Mouse (Mus musculus): Measurements from ENCODE around the gene Pcbp3. TPM values are rescaled to one million over a fixed set of nuclear protein-coding genes. Genes with fewer than 3 reads are reported as not detected.

The Pcbp3 gene
- polyA plus RNA-seq, 1 experiment from 2014 or later: 29.0 TPM

- Histone ChIP-seq H3K4me2 (ENCODE audit: low read length) (peak overlapping the region; percentile 30), H3K36me3 (ENCODE audit: control insufficient read depth, insufficient read depth, low read length) (no peaks in the 10 kb centered on the region), H3K27me3 (replicated peaks; ENCODE audit: control insufficient read depth, insufficient read depth, low read length) (no peaks in the 10 kb centered on the region), H3K27ac (ENCODE audit: low read depth) (peak overlapping the region; percentile 90), H3K9ac (ENCODE audit: low read length) (peak overlapping the region; percentile 20), H3K9me3 (ENCODE audit: control insufficient read depth, low read length) (no peaks in the 10 kb centered on the region), H3K4me1 (replicated peaks; ENCODE audit: control insufficient read depth, insufficient read depth, low read length) (peaks cover 44% of the 10 kb centered on the region), H3K4me3 (ENCODE audit: low read depth, low read length) (no peak overlapping the region; the same call in 1 of the 2 replicates)
- DNase-seq (ENCODE audit: low spot score) (peak; percentile 91), ATAC-seq (replicated peaks; ENCODE audit: low FRiP score, low TSS enrichment, low read depth) (peak; percentile 83)
- WGBS: 7% methylated on average over 17 of the region's 17 CpGs
Measured at GRCm38 (mm10) chr10:76732881-76733676, 228.6 kb downstream of the Pcbp3 start.

GRCm38 (mm10) chr10:76732391-76732790, 229.3 kb downstream of the Pcbp3 start:
- WGBS: 58% methylated on average over 6 of the region's 6 CpGs
- DNase-seq (ENCODE audit: low spot score) (no peak), ATAC-seq (replicated peaks; ENCODE audit: low FRiP score, low TSS enrichment, low read depth) (no peak)
- Histone ChIP-seq H3K9ac (ENCODE audit: low read length) (no peak overlapping the region), H3K27me3 (replicated peaks; ENCODE audit: control insufficient read depth, insufficient read depth, low read length) (no peaks in the 10 kb centered on the region), H3K4me3 (ENCODE audit: low read depth, low read length) (no peak overlapping the region), H3K36me3 (ENCODE audit: control insufficient read depth, insufficient read depth, low read length) (no peaks in the 10 kb centered on the region), H3K4me1 (replicated peaks; ENCODE audit: control insufficient read depth, insufficient read depth, low read length) (peaks cover 47% of the 10 kb centered on the region), H3K4me2 (ENCODE audit: low read length) (peak overlapping the region; percentile 30; the same call in 1 of the 2 replicates), H3K9me3 (ENCODE audit: control insufficient read depth, low read length) (no peaks in the 10 kb centered on the region), H3K27ac (ENCODE audit: low read depth) (peak overlapping the region; percentile 90)

DNA sequence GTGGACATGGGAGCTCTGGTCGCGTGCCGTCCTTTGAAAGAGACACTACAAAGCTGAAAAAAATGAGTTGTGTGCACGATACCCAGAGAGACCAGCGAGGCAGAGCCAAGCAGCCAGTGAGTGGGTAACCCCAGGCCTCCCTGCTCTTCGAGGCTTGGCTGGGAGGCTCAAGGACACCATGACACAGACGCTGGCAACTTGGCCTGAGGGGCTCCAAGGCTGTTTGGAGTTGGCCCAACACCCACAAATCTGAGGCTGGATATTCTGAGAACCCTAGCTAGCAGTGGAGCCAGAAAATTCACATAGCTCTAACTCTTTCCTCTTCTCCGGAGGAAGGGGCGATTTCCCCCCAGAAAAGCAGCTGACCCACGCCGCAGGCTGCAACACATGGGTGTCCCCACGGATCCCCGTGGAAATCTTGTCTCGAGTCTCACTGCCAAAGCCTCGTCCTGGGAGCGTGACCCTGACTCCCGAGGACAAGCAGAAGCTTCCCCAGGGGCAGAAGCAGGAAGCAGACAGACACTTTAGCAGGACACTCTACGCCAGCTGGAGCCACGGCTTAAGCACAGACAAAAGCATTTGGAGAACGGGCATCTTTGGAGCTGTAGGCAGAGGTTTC, 230.0 kb downstream of the Pcbp3 start:
- WGBS: 59% methylated on average over 20 of the region's 20 CpGs

DNA sequence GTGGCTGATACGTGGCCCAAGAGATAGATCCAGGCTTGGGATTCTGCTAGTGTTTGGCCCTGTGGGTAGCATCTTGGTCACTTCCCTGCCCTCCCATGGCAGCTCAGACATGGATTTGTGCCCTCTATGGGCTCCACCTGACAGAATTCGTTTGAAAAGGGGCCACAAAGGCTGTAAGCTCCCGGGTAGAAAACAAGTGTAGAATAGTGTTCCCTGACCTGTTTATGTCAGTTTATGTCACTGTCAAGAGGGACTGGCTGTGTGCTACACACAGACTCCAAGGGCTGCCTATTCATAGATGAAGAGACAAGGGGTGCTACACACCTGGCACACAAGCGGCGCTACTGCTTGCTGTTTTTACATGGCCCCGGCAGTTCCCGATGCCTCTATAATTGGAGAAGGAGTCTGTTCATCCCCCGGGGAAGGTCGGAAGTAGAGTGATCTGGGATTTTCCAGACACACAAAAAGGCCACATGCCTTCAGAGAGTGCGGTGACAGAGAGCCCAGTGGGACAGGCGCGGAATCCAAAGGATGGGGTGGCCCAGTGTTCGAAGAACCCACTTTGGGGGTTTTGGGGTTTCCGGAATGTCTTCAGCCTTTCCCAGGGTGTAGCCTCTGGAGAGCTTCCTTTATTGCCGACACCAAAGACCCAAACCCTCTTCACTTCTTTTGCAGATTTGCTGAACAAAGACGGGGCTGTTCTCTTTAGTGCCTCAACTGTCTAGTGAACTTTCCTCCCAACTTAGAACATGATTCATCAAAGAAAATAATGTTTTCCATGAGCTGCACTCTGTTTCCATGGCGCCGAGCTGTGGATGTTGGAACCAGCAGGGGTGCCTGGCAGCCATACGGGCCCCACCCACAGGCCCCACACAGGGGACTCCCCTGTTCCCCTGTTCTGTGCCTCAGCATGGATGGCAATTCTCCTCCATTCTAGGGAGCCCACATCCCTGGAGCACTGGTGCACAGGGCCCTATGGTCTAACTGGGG, 231.8 kb downstream of the Pcbp3 start:
- Histone ChIP-seq H3K27ac (ENCODE audit: low read depth) (0 out of 2 replicates have a peak overlapping the region, but pooled peaks have one; percentile 27), H3K36me3 (ENCODE audit: control insufficient read depth, insufficient read depth, low read length) (no peaks in the 10 kb centered on the region), H3K4me1 (replicated peaks; ENCODE audit: control insufficient read depth, insufficient read depth, low read length) (peaks cover 55% of the 10 kb centered on the region), H3K27me3 (replicated peaks; ENCODE audit: control insufficient read depth, insufficient read depth, low read length) (no peaks in the 10 kb centered on the region), H3K9ac (ENCODE audit: low read length) (no peak overlapping the region), H3K4me2 (ENCODE audit: low read length) (no peak overlapping the region), H3K4me3 (ENCODE audit: low read depth, low read length) (no peak overlapping the region), H3K9me3 (ENCODE audit: control insufficient read depth, low read length) (no peaks in the 10 kb centered on the region)
- 79% methylated on average over 19 of the region's 19 CpGs for WGBS
- ATAC-seq (replicated peaks; ENCODE audit: low FRiP score, low TSS enrichment, low read depth): no peak
- peak; percentile 51 for DNase-seq (ENCODE audit: low spot score)

More for the DNA sequence above, 230.0 kb downstream of the Pcbp3 start:
- ATAC-seq (replicated peaks; ENCODE audit: low FRiP score, low TSS enrichment, low read depth) (no peak), DNase-seq (ENCODE audit: low spot score) (peak; percentile 50)
- Histone ChIP-seq H3K4me3 (ENCODE audit: low read depth, low read length) (no peak overlapping the region), H3K4me1 (replicated peaks; ENCODE audit: control insufficient read depth, insufficient read depth, low read length) (peaks cover 47% of the 10 kb centered on the region), H3K27me3 (replicated peaks; ENCODE audit: control insufficient read depth, insufficient read depth, low read length) (no peaks in the 10 kb centered on the region), H3K4me2 (ENCODE audit: low read length) (no peak overlapping the region), H3K36me3 (ENCODE audit: control insufficient read depth, insufficient read depth, low read length) (no peaks in the 10 kb centered on the region), H3K27ac (ENCODE audit: low read depth) (peak overlapping the region; percentile 90), H3K9me3 (ENCODE audit: control insufficient read depth, low read length) (no peaks in the 10 kb centered on the region), H3K9ac (ENCODE audit: low read length) (no peak overlapping the region)

DNA sequence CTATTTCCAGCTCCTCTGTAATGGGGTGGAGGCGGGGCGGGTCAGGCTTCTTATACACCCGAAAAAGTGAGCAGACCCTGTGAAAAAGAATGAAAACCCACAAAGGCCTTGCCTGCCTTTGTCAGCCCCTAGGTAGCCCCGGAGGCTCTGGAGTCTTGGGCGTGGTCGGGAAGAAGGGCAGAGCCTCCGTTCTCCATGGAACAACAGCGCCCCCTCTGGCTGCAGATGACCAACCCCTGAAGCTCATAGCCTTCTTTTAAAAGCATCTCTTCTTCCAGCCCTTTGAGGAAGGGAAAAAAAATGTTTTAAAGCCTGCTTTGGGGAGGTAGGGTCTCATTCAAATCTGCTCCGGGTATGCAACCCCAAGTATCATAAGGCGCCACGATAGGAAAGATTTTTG, 233.3 kb downstream of the Pcbp3 start:
- ATAC-seq (replicated peaks; ENCODE audit: low FRiP score, low TSS enrichment, low read depth): no peak
- 0 out of 2 replicates have a peak overlapping the region, but pooled peaks have one; percentile 27 for H3K27ac ChIP-seq (ENCODE audit: low read depth)
- no peak overlapping the region for H3K9ac ChIP-seq (ENCODE audit: low read length)

DNA sequence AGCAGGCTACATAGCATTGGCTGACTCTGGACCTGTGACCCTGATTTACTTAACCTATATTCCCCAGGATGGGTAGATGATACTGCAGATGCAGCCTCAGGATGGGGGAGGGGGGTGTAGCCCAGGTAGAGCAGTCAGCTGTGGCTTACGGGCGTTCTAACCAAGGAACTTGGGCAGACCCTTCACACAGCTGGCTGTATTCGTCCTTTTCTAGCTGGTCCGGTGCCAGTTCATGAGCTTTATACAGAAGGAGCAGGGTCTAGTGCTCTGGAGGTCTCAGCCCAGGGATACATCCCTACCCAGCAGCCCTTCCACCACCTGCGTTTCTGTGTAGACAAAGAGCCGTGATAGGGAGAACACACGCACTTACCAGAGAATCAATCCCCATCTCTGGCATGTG, 234.4 kb downstream of the Pcbp3 start:
- H3K27me3 ChIP-seq (replicated peaks; ENCODE audit: control insufficient read depth, insufficient read depth, low read length): no peaks in the 10 kb centered on the region
- DNase-seq (ENCODE audit: low spot score) (no peak), ATAC-seq (replicated peaks; ENCODE audit: low FRiP score, low TSS enrichment, low read depth) (no peak)
- no peak overlapping the region for H3K9ac ChIP-seq (ENCODE audit: low read length)
- H3K36me3 ChIP-seq (ENCODE audit: control insufficient read depth, insufficient read depth, low read length): peaks cover 12% of the 10 kb centered on the region
- H3K4me3 ChIP-seq (ENCODE audit: low read depth, low read length): no peak overlapping the region
- H3K4me2 ChIP-seq (ENCODE audit: low read length): no peak overlapping the region
- no peaks in the 10 kb centered on the region for H3K9me3 ChIP-seq (ENCODE audit: control insufficient read depth, low read length)
- peaks cover 37% of the 10 kb centered on the region for H3K4me1 ChIP-seq (replicated peaks; ENCODE audit: control insufficient read depth, insufficient read depth, low read length)
- 90% methylated on average over 7 of the region's 7 CpGs for WGBS
- H3K27ac ChIP-seq (ENCODE audit: low read depth): no peak overlapping the region

More for the DNA sequence above, 233.3 kb downstream of the Pcbp3 start:
- Histone ChIP-seq H3K36me3 (ENCODE audit: control insufficient read depth, insufficient read depth, low read length) (peaks cover 2% of the 10 kb centered on the region; the same call in 1 of the 2 replicates), H3K9me3 (ENCODE audit: control insufficient read depth, low read length) (no peaks in the 10 kb centered on the region), H3K27me3 (replicated peaks; ENCODE audit: control insufficient read depth, insufficient read depth, low read length) (no peaks in the 10 kb centered on the region), H3K4me2 (ENCODE audit: low read length) (no peak overlapping the region), H3K4me1 (replicated peaks; ENCODE audit: control insufficient read depth, insufficient read depth, low read length) (peaks cover 46% of the 10 kb centered on the region), H3K4me3 (ENCODE audit: low read depth, low read length) (no peak overlapping the region)
- DNase-seq (ENCODE audit: low spot score): peak; percentile 88
- WGBS: 13% methylated on average over 11 of the region's 11 CpGs

DNA sequence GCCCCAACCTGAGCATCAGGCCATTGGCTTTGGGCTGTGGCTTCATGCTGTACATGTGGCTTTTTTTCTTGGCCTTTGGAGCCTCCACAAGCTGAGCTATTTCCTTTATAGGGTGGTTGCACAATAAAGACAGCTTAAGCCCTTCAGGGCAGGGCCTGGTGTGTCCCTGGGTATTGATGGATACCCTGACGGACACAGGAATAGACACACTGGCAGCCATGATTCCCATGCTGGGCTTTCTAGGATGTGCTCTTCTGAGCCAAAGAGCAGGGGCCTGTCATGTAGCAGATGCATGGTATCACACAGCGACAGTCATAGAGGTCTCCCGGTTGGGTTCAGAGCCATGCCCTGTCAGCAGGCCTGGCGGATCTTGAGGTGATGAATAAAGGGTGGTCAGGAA, 234.8 kb downstream of the Pcbp3 start:
- H3K4me2 ChIP-seq (ENCODE audit: low read length): no peak overlapping the region
- H3K9me3 ChIP-seq (ENCODE audit: control insufficient read depth, low read length): no peaks in the 10 kb centered on the region
- peaks cover 17% of the 10 kb centered on the region for H3K36me3 ChIP-seq (ENCODE audit: control insufficient read depth, insufficient read depth, low read length)
- no peak for ATAC-seq (replicated peaks; ENCODE audit: low FRiP score, low TSS enrichment, low read depth)
- peaks cover 35% of the 10 kb centered on the region for H3K4me1 ChIP-seq (replicated peaks; ENCODE audit: control insufficient read depth, insufficient read depth, low read length)
- no peak for DNase-seq (ENCODE audit: low spot score)
- WGBS: 88% methylated on average over 4 of the region's 4 CpGs
- peak overlapping the region; percentile 82 for H3K27ac ChIP-seq (ENCODE audit: low read depth)
- no peak overlapping the region for H3K9ac ChIP-seq (ENCODE audit: low read length)
- H3K4me3 ChIP-seq (ENCODE audit: low read depth, low read length): no peak overlapping the region
- no peaks in the 10 kb centered on the region for H3K27me3 ChIP-seq (replicated peaks; ENCODE audit: control insufficient read depth, insufficient read depth, low read length)

DNA sequence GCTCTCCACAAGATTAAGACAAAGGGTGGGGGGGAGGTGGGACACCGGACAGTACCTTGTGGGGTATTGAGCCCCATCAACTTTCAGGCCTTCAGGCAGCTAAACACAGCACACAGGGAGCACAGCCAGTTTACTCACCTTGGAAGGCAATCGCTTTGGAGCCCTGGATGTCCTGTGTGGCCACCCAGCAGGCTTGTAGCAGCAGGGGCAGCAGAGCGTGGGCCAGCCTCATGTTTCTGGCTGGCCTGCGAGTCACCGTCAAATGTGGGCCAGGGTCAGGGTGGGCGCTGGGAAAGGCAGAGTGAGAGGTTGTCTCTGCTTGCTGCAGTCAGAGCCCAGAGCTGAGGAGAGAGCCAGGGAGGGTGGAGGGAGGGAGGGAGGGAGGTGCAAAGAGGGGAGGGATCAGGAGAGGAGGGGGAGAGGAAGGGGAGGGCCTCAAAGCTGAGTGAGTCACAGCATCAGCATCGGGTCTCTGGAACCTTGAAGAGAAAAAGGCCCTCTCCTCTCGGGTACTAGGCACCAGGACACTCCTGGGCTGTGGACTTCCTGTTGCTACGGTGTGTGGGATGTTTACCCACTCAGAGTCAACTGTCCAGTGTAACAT, 235.9 kb downstream of the Pcbp3 start, which contains the start of gene Col6a1:
Gene Col6a1 (minus strand): TSS at position 487 of the 604 bp plus-strand sequence.
- 13% methylated on average over 9 of the region's 9 CpGs for WGBS
- Histone ChIP-seq H3K4me2 (ENCODE audit: low read length) (peak within 1 kb of the TSS; percentile 88), H3K9ac (ENCODE audit: low read length) (peak within 1 kb of the TSS; percentile 80), H3K36me3 (ENCODE audit: control insufficient read depth, insufficient read depth, low read length) (peaks cover 28% of the 10 kb centered on the region), H3K9me3 (ENCODE audit: control insufficient read depth, low read length) (no peaks in the 10 kb centered on the region), H3K27me3 (replicated peaks; ENCODE audit: control insufficient read depth, insufficient read depth, low read length) (no peaks in the 10 kb centered on the region), H3K4me1 (replicated peaks; ENCODE audit: control insufficient read depth, insufficient read depth, low read length) (peaks cover 27% of the 10 kb centered on the region), H3K4me3 (ENCODE audit: low read depth, low read length) (peak within 1 kb of the TSS; percentile 55), H3K27ac (ENCODE audit: low read depth) (peak within 1 kb of the TSS; percentile 82)
- DNase-seq (ENCODE audit: low spot score): peak; percentile 59
- peak; percentile 48 for ATAC-seq (replicated peaks; ENCODE audit: low FRiP score, low TSS enrichment, low read depth)
